Mouse (Mus musculus): ENCODE results near the gene Crispld2.
A peak's percentile ranks its signal among the peaks of the same experiment; 100 is the strongest.

The Crispld2 gene

GRCm38 (mm10) chr8:120034471-120034870, 42.2 kb downstream of the Crispld2 start:
- no peak for DNase-seq (ENCODE audit: low spot score)

GRCm38 (mm10) chr8:120036111-120036510, 43.9 kb downstream of the Crispld2 start:
- no peak for DNase-seq (ENCODE audit: low spot score)

DNA sequence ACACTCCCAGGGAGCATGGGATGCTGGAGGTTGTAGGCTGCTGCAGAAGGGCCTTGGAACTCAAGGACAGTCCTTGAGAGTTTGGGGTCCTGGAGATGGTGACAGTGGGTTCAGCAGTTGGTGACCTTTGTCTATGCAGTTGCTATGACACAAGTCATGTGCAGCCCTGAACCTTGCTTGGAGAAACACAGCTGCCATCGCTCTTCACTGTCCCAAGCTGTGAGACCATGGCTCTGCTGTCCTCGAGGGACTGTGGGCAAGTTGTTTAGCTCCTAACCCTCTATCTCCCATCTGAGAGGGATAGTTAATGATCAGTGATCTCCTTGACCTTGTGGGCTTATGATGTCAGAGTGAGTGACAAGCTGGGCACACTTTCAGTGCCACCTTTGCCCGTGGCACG, 44.3 kb downstream of the Crispld2 start:
- no peak for DNase-seq (ENCODE audit: low spot score)

DNA sequence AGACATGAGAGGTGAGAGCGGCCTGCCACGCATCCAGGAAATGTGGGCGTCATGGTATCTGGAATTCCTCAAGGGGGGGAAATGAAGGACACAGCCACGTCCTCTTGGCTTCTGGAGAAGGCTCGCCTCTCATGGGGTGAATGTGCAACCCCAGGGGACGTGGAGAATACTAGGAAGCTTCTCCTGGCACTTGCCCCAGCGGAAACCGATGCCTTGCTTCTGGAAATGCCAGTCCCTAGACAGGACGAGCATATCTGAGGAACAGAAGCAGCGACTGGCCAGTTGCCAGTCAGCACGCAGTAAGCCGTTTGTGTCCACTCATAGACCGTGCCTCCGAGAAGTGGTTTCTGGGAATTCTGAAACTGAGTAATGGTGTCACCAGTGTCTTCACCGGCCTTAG, 45.0 kb downstream of the Crispld2 start:
- DNase-seq (ENCODE audit: low spot score), result no peak

GRCm38 (mm10) chr8:120037611-120038010, 45.4 kb downstream of the Crispld2 start:
- DNase-seq (ENCODE audit: low spot score), result no peak

DNA sequence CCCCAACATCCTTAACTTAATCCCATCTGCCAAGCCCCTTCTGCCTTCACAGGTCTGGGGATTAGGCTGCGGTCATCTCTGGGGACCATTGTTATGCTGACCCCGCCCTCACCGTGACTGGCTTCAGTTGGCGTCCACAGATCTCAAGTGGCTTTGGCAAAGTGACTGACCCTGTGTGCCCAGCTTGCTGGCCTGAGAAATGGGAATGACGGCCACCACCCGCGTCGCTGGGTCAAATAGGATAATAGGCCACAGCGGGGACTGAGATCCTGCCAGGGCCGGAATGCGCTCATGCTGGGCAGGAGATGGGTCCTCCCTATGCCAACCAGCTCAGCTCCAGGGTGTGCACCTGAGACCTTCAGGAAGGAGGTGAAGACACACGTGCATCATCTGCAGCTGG, 46.5 kb downstream of the Crispld2 start:
- DNase-seq (ENCODE audit: low spot score), result no peak

DNA sequence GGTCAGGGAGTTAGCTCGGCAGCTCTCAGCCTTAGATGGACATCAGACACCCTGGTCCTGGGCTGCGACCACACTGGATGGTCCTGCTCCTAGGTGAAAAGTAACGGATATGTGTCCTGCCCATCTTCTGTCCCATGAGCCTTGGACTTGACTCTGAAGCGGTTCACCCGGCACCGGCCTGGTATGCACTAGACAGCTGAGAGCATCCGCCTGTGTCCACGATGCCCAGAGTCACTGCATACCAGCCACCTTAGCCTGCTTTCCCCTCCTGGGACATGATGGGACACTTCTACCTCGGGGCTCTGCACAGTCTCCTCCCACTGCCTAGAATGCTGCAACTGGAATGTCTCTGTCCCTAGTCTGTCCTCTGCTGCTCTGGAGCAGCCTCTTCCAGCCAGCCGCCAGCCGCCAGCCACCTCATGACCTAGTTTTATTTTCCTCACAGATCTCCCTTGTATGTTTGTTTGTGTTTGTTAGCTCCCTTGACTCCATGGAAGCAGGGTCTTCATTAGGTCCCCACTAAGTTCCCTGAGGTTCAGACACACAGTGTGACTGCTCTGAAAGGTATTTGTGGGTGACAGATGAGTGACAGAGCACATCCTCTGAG, 47.2 kb downstream of the Crispld2 start:
- DNase-seq (ENCODE audit: low spot score), result no peak

DNA sequence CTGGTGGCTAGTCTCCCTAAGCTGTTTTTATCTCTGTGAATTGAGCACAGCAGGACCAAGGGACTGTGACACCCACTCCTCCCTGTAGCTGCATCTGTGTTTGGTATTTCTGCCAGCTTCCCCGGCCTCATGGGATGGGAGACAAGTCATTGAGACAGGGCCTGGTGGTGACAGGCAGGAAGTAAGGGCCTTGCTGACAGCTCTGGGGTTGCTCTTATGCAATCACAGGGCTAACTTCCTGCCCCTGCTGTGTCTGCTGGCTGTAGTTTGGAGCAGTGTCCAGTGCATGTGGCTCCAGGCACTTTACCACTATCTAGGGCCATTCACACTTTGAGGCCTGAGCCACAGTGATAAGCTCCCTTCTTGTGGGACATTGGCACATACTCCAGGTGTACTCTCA, 48.6 kb downstream of the Crispld2 start:
- DNase-seq (ENCODE audit: low spot score), result peak; percentile 24

GRCm38 (mm10) chr8:120042542-120043312, 50.5 kb downstream of the Crispld2 start:
- no peak for DNase-seq (ENCODE audit: low spot score)

DNA sequence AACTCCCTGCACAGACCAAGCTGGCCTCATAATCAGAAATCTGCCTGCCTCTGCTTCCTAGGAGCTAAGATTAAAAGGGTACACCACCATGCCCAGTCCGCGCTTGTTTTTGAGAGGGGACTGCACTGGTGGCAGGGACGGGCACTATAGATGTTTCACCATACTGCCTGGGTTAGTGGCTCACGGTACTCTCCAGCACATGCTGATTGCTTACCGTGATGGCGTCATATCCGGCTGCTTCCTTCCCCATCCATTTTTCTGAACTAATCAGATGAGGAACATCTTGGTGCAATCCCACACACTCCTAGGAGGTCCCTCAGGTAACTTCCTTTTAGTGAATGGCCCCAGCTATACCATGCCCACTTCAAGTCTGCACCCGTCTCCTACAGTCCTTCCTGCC, 52.7 kb downstream of the Crispld2 start:
- no peak for DNase-seq (ENCODE audit: low spot score)

GRCm38 (mm10) chr8:120045471-120045870, 53.2 kb downstream of the Crispld2 start:
- no peak for DNase-seq (ENCODE audit: low spot score)

DNA sequence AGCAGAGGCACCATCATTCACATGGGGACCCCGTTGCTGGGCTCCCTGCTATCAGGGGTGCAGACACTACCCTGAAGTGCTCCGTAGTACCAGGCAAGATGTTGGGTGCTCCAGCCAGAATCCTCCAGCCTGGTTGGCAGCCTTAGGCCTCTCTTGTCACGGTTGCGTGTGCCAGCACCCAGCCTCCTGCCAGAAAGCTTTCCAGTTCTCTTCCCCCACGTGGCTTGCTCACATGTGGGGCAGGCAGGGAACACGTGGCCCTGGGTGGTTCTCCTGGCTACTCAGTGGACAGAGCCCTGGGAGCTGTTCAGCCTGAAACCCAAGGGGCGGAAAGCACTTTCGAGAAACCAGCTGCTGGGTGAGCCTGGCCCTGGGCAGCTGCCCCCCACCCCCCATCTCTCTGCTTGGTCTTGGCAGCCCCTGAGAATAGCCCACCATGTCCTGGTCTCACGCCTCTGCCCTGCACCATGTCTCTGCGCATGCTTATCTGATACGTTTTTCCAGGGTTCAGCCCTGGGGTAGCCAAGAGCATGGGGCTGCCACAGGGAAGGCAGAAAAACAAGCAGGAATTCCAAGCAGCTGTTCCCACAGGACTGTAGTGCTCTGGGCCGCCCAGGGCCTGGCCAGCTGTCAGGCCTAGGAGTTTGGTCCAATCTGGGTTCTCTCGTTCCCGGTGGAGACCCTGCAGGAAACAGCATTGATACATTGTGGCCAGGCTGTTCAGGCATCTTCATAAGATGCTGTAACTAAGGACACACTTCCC, 54.2 kb downstream of the Crispld2 start:
- peak; percentile 61 for DNase-seq (ENCODE audit: low spot score)

- DNase-seq (ENCODE audit: low spot score), result no peak
Observed at GRCm38 (mm10) chr8:120049949-120050348, 57.7 kb downstream of the Crispld2 start.

GRCm38 (mm10) chr8:120050376-120050775, 58.1 kb downstream of the Crispld2 start:
- no peak for DNase-seq (ENCODE audit: low spot score)

DNA sequence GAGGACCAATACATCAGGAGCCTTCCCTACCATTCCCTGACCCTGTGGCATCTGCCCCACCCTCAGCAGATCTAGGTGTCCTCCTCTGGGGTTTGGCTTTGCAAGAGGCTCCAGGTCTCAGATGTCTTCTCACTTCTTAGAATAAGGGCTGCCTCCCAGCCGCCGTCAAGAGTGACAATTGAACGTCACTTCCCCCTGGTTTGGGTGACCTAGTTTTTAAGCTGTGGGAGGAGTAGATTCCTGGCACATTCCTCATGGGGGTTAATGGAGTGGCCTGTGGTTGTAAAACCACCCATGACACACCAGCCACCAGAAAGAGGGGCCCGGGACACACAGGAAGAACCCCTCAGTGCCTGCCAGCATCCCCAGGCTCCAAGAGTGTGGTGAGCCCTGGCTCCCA, 58.8 kb downstream of the Crispld2 start:
- no peak for DNase-seq (ENCODE audit: low spot score)

DNA sequence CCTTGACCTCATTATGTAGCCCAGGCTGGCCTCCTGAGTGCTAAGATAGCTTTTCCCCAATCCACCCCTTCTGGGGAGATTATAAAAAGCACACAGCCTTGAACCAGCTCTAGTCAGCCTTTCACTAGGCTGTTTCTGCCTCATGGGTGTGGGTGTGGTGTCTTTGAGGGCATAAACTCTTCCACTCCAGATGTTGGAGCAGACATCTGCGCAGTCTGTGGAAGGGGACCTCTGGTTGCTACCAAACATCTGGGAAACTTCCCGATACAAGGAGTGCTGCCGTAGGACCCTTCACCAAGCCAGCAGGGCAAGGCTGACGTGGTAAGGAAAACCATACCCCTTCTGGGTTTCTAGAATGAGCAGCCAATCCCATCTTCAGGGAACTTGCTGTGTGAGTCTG, 59.7 kb downstream of the Crispld2 start:
- no peak for DNase-seq (ENCODE audit: low spot score)

- no peak for DNase-seq (ENCODE audit: low spot score)
Observed at GRCm38 (mm10) chr8:120052318-120052717, 60.1 kb downstream of the Crispld2 start.

- DNase-seq (ENCODE audit: low spot score), result no peak
Observed at GRCm38 (mm10) chr8:120054833-120055232, 62.6 kb downstream of the Crispld2 start.

GRCm38 (mm10) chr8:120057078-120057477, 64.8 kb downstream of the Crispld2 start:
- DNase-seq (ENCODE audit: low spot score), result no peak

DNA sequence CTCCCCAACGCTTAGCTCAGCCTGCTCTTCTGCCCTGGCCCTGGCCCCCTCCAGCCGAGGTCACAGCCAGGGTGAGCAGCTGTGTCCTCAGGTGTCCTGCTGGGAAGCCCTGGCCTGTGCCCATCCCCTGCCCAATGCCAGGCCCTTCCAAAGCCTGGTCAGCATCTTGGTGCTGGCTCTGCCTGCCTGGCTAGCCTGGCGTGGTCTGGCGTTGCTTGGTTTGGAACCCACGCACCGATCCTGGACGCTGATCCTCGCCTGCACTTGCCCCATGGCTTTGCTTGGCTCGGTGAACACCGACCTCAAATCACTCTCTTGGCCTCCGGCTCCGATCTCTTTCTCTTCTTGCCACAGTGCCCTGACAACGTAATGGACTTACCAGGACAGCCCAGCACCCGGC, 70.5 kb downstream of the Crispld2 start:
- no peak for DNase-seq (ENCODE audit: low spot score)

DNA sequence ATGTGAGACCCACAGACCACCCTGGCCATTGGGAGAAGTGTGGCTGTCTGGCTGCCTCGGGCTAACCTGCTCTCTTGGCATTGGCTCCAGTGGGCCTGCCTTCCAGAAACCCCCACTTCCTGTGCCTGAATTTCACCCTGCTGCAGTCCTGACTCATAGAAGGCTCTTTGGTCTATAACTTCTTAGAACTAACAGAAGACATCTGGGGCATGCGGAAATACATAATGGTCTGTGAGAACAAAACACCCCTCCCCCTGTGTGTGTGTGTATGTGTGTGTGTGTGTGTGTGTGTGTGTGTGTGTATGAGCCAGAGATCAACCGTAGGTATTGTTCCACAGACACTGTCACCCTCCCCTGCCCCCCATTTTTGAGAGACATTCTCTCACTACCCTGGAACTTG, 71.1 kb downstream of the Crispld2 start:
- no peak for DNase-seq (ENCODE audit: low spot score)

- DNase-seq (ENCODE audit: low spot score), result no peak
Observed at GRCm38 (mm10) chr8:120065611-120066010, 73.4 kb downstream of the Crispld2 start.

GRCm38 (mm10) chr8:120066226-120066625, 74.0 kb downstream of the Crispld2 start:
- no peak for DNase-seq (ENCODE audit: low spot score)

All from layer of hippocampus, adult 9-10 months (tissue).